Mouse (Mus musculus) gastrocnemius, postnatal 25 days (tissue): Measurements from ENCODE around the gene Magea5. TPM values are rescaled to one million over a fixed set of nuclear protein-coding genes. Genes with fewer than 3 reads are reported as not detected.
"Not testable (repeated sequence)": the region's sequence is repeated elsewhere in the genome, so short reads cannot be mapped to it uniquely, and the experiment has no call there.

ENCODE experiments used
- DNase-seq: peaks from one replicate; pipeline ENCODE4 v3.0.0; 2022
- long read RNA-seq, 2 experiments: library from polyadenylated mRNA; stranded (forward); transcript quantifications; one replicate each; pipeline ENCODE4 v2.0.0; 2021
- total RNA-seq, 2 experiments: library from RNA; stranded (reverse); gene quantifications; 1 replicate in 1 of 2; 2 replicates in 1 of 2; pipeline ENCODE4 v1.2.3; 2021

The Magea5 gene
- total RNA-seq: not detected
- long read RNA-seq, experiment 1: 0 reads
- long read RNA-seq, experiment 2: 0 reads

DNA sequence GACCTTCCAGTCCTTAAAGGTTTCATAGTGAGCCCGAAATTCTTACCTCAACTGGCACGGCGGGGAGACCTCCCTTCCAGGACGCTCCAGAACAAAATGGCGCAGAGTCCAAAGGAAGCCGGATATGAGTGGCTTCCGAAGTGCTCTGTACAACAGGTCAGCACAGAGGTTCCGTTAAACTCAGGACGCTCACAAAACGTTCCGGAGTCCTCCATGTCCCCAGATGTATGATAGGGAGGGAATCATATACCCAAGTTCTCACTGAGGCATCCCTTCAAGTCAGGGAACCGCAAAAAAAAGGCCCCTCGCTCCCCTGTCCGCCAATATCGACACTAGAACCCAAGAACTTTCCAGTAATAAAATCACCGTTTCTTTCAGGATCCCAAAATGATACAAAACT is at the start of gene Magea5:
Gene Magea5, minus strand, starts transcription at position 101 of the 400 bp plus-strand sequence.
- not testable (repeated sequence) for DNase-seq

DNA sequence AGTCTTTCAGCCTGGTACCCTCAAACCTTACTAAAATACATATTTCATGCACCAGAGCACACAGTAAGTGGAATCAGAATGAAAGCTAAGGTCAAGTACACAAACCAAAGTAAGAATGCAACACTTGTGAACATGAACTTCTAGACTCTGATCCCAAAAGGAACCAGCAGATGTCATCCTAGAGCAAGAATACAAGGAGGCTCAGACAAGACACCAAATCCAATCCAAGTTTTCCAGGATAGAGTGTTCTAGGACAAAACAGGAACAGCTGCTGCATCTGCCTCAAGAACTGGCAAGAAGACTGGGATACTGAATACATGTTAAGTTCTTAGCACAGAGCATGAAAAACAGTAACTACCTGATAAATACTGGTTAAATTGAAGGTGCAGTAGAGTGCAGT is 35.1 kb upstream of the Magea5 start:
- DNase-seq: no peak

DNA sequence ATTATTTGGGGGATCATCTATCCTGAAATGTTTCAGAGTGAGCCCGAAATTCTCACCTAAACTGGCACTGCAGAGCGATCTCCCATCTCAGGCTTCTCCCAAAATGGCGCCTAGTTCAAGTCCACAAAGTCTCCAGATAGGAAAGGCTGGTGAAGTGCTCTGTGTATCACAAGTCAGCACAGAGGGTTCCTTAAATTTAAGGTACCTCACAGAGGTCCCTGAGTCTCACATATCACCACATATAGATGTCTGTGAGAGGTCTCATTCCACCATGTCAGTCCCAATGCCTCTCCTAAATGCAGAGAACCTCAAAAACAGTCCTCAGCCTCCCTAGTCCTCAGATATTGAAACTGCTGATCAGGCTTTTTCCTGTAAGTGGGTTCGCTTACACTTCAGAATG is 30.6 kb upstream of the Magea5 start, which contains the start of gene Magea2:
Gene Magea2, minus strand, starts transcription at position 101 of the 400 bp plus-strand sequence.
- DNase-seq: not testable (repeated sequence)

DNA sequence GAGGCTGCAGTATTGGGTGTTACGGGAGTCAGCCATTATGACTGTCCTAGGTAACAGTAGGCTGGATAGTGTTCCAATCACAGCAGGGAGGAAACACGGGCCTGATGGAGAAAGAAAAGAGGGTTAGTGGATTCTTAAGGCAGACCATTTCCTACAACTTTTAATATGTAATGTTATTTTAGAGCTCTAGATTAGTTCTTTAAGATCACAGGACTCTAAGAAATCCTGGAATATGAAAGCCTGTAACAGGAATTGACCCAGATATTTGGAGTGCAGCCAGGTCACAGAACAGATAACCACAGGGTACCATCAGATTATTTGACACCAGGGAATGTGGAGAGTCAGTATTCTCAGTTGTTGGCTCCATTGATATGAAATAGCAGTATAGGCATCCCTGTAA is 26.7 kb upstream of the Magea5 start, which contains the start of gene Magea1:
Gene Magea1, minus strand, starts transcription at position 101 of the 400 bp plus-strand sequence.
- not testable (repeated sequence) for DNase-seq

Other genes starting within 250 kb of the Magea5 start
- not detected for gene Cldn34b1, start 172.9 kb downstream of the Magea5 start, total RNA-seq
- not detected for gene Magea6, start 127.2 kb downstream of the Magea5 start, total RNA-seq
- gene Magea3, start 113.6 kb downstream of the Magea5 start, total RNA-seq: not detected
- gene Magea8, start 67.3 kb downstream of the Magea5 start, total RNA-seq: not detected
- gene Magea1, start 26.6 kb upstream of the Magea5 start, total RNA-seq: not detected
- not detected for gene Magea2, start 30.5 kb upstream of the Magea5 start, total RNA-seq
- not detected for gene Cldn34b2, start 65.3 kb upstream of the Magea5 start, total RNA-seq
- gene Sat1, start 153.3 kb upstream of the Magea5 start, total RNA-seq: 10 to 100 TPM; 24.1 to 29.2 TPM
- gene Acot9, start 199.3 kb upstream of the Magea5 start, total RNA-seq: 10 to 100 TPM; 23.1 to 27.8 TPM